Mouse (Mus musculus): ENCODE measurements at regions not wholly inside any gene's neighbourhood (a gene's known extent, or its start where the extent isn't known, plus 50 kb on each side); places are given as distances from the start of the nearest gene placed in this dataset.

DNA sequence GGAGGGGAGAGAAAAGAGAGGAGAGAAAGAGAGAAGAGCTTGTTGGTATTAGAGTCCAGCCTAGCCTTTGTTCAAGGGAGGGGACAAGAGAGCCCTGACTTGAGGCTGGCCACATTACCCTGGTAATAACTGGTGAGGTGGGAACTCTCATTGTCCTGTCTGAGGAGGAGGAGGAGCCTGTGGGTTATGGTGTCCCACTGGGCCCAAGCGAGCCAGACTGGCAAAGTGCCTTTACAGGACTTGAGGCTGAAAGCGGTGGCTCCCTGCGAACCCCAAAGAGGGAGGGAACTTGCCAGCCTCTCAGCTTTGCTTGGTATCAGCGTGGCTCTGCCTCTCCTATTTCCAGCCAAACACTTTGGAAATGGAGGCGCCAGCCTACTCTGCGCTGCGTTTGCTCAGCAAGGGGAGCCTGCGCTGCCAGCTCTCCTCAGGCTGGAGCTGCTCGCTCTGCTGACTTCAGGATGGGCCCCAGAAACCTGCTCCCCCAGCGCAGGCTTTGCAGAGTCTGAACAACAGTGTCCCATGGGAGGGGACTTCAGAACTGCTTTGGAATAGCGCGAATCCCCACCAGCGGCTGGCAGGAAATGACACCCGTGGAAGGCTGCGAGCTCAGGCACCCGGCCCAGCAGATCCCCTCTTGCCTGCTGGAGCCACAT, 66.4 kb upstream of the Pmepa1 start:
- intact Hi-C loops (cut with DNase I), result no loop called here
- Histone ChIP-seq H3K4me1 (ENCODE audit: control insufficient read depth, insufficient read depth, low read length) (peaks cover 4% of the 10 kb centered on the region), H3K4me3 (no peak overlapping the region), H3K79me2 (replicated peaks; ENCODE audit: control insufficient read depth, insufficient read depth, low read length) (no peaks in the 10 kb centered on the region), H3K36me3 (ENCODE audit: control insufficient read depth, insufficient read depth, low read length) (no peaks in the 10 kb centered on the region), H3K27ac (no peak overlapping the region), H3K9ac (ENCODE audit: low read depth, low read length) (no peak overlapping the region), H3K27me3 (ENCODE audit: control insufficient read depth, insufficient read depth, low read length) (no peaks in the 10 kb centered on the region)
- peak; percentile 31 to 46 for DNase-seq
- 41% methylated on average over 16 of the region's 16 CpGs for WGBS
- TF ChIP-seq EP300 (IDR thresholded peaks at IDR 0.05; ENCODE audit: insufficient read depth, low read depth, low read length) (no peak), POLR2A (IDR thresholded peaks at IDR 0.05; ENCODE audit: insufficient read depth, low read depth, low read length) (no peak), CTCF (IDR thresholded peaks at IDR 0.05) (no peak)

DNA sequence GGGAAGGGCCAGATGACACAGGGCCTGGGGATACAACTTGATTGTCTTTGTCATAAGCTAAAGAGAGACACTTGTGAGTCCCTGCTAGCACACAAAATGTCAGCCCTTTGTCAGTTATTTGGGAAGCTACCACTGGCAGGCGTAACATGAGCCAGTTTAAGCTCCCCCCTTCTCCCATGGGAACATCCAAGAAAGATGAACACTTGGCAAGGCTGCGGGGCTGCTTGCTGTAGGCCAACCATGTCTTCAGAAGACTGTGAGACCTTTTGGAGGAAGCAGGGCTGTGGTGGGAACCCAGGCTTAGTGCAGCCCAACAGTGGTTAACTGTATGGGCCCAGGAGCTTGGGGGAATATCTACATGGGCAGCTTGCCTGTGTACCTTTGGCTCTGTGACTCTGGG, 67.3 kb upstream of the Pmepa1 start:
- Histone ChIP-seq H3K9ac (ENCODE audit: low read depth, low read length) (no peak overlapping the region), H3K4me1 (ENCODE audit: control insufficient read depth, insufficient read depth, low read length) (peaks cover 2% of the 10 kb centered on the region), H3K27me3 (ENCODE audit: control insufficient read depth, insufficient read depth, low read length) (no peaks in the 10 kb centered on the region), H3K36me3 (ENCODE audit: control insufficient read depth, insufficient read depth, low read length) (no peaks in the 10 kb centered on the region), H3K4me3 (no peak overlapping the region), H3K79me2 (replicated peaks; ENCODE audit: control insufficient read depth, insufficient read depth, low read length) (no peaks in the 10 kb centered on the region), H3K27ac (no peak overlapping the region)
- intact Hi-C loops (cut with DNase I), result no loop called here
- no peak for TF ChIP-seq POLR2A (IDR thresholded peaks at IDR 0.05; ENCODE audit: insufficient read depth, low read depth, low read length)
- no peak for TF ChIP-seq EP300 (IDR thresholded peaks at IDR 0.05; ENCODE audit: insufficient read depth, low read depth, low read length)
- TF ChIP-seq CTCF (IDR thresholded peaks at IDR 0.05), result no peak
- 93% methylated on average over 2 of the region's 2 CpGs for WGBS
- DNase-seq, result no peak

DNA sequence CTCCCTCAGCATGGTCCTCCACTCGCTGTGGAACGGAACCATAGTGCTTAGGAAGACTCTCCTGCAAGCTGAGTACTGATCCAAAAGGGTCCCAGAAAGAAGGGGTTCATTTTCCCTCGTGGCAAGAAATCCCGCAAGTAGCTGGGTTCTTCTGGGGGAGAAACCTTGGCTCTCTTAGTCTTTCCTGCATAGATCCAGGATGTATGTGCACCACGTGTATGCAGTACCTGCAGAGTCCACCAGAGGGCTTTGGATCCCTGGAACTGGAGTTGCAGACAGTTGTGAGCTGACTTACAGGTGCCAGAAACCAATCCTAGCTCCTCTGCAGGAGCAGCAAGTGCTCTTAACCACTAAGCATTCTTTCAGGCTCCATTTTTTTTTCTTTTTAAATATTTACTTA, 67.9 kb upstream of the Pmepa1 start:
- H3K27me3 ChIP-seq (ENCODE audit: control insufficient read depth, insufficient read depth, low read length), result no peaks in the 10 kb centered on the region
- 93% methylated on average over 5 of the region's 5 CpGs for WGBS
- no peaks in the 10 kb centered on the region for H3K36me3 ChIP-seq (ENCODE audit: control insufficient read depth, insufficient read depth, low read length)
- DNase-seq, result no peak
- no peak overlapping the region for H3K9ac ChIP-seq (ENCODE audit: low read depth, low read length)
- intact Hi-C loops (cut with DNase I), result no loop called here
- no peaks in the 10 kb centered on the region for H3K79me2 ChIP-seq (replicated peaks; ENCODE audit: control insufficient read depth, insufficient read depth, low read length)
- no peak overlapping the region for H3K4me3 ChIP-seq
- H3K27ac ChIP-seq, result no peak overlapping the region
- TF ChIP-seq POLR2A (IDR thresholded peaks at IDR 0.05; ENCODE audit: insufficient read depth, low read depth, low read length) (no peak), CTCF (IDR thresholded peaks at IDR 0.05) (peak; percentile 35)
- H3K4me1 ChIP-seq (ENCODE audit: control insufficient read depth, insufficient read depth, low read length), result peaks cover 2% of the 10 kb centered on the region

DNA sequence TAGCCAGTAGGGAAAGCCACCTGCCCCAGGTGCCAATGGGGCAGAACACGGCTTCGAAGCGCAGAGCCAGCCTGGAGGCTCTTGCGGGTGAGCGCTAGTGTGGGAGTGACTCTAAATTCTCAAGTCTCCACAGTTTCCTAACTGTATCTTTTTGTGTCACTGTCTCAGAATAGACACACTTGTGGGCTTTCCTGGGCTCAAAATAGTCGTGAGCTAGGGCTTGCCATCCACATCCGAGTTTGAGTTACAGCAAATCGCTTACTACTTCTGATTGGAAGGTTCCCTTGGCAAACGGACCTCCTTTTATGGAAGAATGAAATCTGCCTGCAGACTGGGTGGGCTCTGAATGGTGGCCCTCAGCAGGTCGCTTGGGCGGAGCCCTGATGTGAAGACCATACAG, 71.0 kb upstream of the Pmepa1 start:
- H3K79me2 ChIP-seq (replicated peaks; ENCODE audit: control insufficient read depth, insufficient read depth, low read length), result no peaks in the 10 kb centered on the region
- intact Hi-C loops (cut with DNase I), result no loop called here
- no peaks in the 10 kb centered on the region for H3K27me3 ChIP-seq (ENCODE audit: control insufficient read depth, insufficient read depth, low read length)
- no peak overlapping the region for H3K27ac ChIP-seq
- no peak for DNase-seq
- no peak overlapping the region for H3K4me3 ChIP-seq
- peaks cover 9% of the 10 kb centered on the region for H3K4me1 ChIP-seq (ENCODE audit: control insufficient read depth, insufficient read depth, low read length)
- TF ChIP-seq EP300 (IDR thresholded peaks at IDR 0.05; ENCODE audit: insufficient read depth, low read depth, low read length) (no peak), POLR2A (IDR thresholded peaks at IDR 0.05; ENCODE audit: insufficient read depth, low read depth, low read length) (no peak), CTCF (IDR thresholded peaks at IDR 0.05) (no peak)
- H3K9ac ChIP-seq (ENCODE audit: low read depth, low read length), result no peak overlapping the region
- no peaks in the 10 kb centered on the region for H3K36me3 ChIP-seq (ENCODE audit: control insufficient read depth, insufficient read depth, low read length)
- WGBS, result 75% methylated on average over 11 of the region's 11 CpGs

DNA sequence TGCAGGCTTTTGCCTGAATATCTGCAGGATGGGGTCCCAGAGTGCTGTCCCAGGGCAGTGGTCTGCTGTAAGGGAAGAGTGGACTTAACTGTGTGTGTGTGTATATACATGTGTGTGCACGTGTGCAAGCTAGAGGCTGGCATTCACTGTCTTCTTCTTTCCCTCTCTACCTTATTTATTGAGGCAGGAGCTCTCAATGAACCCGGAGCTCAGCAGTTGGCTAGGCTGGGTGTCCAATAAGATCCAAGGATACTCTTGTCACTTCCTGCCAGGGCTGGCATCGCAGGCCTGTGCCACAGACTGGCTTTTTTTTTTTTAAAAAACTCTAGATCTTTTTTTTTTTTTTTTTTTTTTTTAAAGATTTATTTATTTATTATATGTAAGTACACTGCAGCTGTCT, 72.4 kb upstream of the Pmepa1 start:
- DNase-seq, result no peak
- no peak overlapping the region for H3K9ac ChIP-seq (ENCODE audit: low read depth, low read length)
- peaks cover 18% of the 10 kb centered on the region for H3K4me1 ChIP-seq (ENCODE audit: control insufficient read depth, insufficient read depth, low read length)
- no peaks in the 10 kb centered on the region for H3K79me2 ChIP-seq (replicated peaks; ENCODE audit: control insufficient read depth, insufficient read depth, low read length)
- TF ChIP-seq CTCF (IDR thresholded peaks at IDR 0.05) (no peak), EP300 (IDR thresholded peaks at IDR 0.05; ENCODE audit: insufficient read depth, low read depth, low read length) (no peak), POLR2A (IDR thresholded peaks at IDR 0.05; ENCODE audit: insufficient read depth, low read depth, low read length) (no peak)
- no peak overlapping the region for H3K4me3 ChIP-seq
- WGBS, result 91% methylated on average over 3 of the region's 3 CpGs
- H3K27ac ChIP-seq, result no peak overlapping the region
- intact Hi-C loops (cut with DNase I), result no loop called here
- H3K36me3 ChIP-seq (ENCODE audit: control insufficient read depth, insufficient read depth, low read length), result no peaks in the 10 kb centered on the region
- no peaks in the 10 kb centered on the region for H3K27me3 ChIP-seq (ENCODE audit: control insufficient read depth, insufficient read depth, low read length)

DNA sequence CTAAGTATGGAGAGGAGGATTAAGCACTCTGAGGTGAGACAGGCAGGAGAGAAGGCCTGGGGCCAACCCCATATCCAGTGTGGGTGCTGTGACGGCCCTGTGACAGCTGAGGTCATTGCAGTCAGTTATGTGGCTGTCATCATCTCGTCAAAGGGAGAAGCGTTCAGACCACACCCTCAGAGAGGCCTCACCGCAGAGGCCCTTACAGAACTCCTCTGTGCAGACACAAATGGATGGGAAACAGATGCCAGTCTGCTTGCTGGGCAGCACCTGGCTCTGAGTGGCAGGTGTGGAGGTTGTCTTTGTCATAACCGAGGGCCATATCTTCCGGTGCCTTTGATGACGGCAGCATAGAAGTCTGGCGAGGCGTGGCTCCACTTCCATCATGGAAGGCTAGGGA, 73.2 kb upstream of the Pmepa1 start:
- H3K4me3 ChIP-seq, result no peak overlapping the region
- peaks cover 18% of the 10 kb centered on the region for H3K4me1 ChIP-seq (ENCODE audit: control insufficient read depth, insufficient read depth, low read length)
- peak in 1 of 2 experiments; percentile 36 for DNase-seq
- H3K36me3 ChIP-seq (ENCODE audit: control insufficient read depth, insufficient read depth, low read length), result no peaks in the 10 kb centered on the region
- intact Hi-C loops (cut with DNase I), result no loop called here
- WGBS, result 80% methylated on average over 9 of the region's 9 CpGs
- no peaks in the 10 kb centered on the region for H3K79me2 ChIP-seq (replicated peaks; ENCODE audit: control insufficient read depth, insufficient read depth, low read length)
- TF ChIP-seq EP300 (IDR thresholded peaks at IDR 0.05; ENCODE audit: insufficient read depth, low read depth, low read length) (no peak), CTCF (IDR thresholded peaks at IDR 0.05) (no peak), POLR2A (IDR thresholded peaks at IDR 0.05; ENCODE audit: insufficient read depth, low read depth, low read length) (no peak)
- H3K9ac ChIP-seq (ENCODE audit: low read depth, low read length), result no peak overlapping the region
- H3K27ac ChIP-seq, result no peak overlapping the region
- no peaks in the 10 kb centered on the region for H3K27me3 ChIP-seq (ENCODE audit: control insufficient read depth, insufficient read depth, low read length)
